Mouse (Mus musculus): ENCODE measurements around the gene Hist1h2bn. TPM values are rescaled to one million over a fixed set of nuclear protein-coding genes. Genes with fewer than 3 reads are reported as not detected.
"Not testable (repeated sequence)": the region's sequence is repeated elsewhere in the genome, so short reads cannot be mapped to it uniquely, and the experiment has no call there.

The Hist1h2bn gene
- total RNA-seq, 2 experiments from 2014 or later: 11.4 to 15.3 TPM

DNA sequence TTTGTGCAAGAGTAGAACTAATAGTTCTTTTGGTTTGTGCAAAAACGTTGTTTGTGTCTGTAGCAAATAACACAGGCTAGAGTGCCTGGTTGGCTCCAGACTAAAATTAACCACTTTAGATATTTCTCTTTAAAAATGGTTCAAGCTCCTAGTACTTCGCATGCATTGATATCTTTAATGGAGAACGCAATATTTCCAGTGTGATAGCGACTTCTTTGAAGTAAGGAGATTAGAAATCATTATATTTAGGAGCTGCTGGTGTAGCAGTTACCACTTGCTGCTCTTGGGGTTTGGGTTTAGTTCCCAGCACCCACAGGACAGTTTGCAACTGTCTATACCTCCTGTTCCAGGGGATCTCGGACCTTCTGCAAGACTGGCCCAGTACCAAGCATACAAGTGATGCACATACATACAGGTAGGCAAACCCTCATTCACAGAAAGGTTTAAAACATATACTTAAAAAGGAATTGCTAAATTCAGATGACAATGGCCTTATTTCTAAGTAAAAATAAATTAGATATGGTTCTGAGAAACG, 27.2 kb downstream of the Hist1h2bn start:
- no peak for DNase-seq (ENCODE audit: low spot score in 2 of 2)

- no peak for DNase-seq (ENCODE audit: low spot score in 2 of 2)
Measured at GRCm38 (mm10) chr13:21781639-21782038, 27.7 kb downstream of the Hist1h2bn start.

DNA sequence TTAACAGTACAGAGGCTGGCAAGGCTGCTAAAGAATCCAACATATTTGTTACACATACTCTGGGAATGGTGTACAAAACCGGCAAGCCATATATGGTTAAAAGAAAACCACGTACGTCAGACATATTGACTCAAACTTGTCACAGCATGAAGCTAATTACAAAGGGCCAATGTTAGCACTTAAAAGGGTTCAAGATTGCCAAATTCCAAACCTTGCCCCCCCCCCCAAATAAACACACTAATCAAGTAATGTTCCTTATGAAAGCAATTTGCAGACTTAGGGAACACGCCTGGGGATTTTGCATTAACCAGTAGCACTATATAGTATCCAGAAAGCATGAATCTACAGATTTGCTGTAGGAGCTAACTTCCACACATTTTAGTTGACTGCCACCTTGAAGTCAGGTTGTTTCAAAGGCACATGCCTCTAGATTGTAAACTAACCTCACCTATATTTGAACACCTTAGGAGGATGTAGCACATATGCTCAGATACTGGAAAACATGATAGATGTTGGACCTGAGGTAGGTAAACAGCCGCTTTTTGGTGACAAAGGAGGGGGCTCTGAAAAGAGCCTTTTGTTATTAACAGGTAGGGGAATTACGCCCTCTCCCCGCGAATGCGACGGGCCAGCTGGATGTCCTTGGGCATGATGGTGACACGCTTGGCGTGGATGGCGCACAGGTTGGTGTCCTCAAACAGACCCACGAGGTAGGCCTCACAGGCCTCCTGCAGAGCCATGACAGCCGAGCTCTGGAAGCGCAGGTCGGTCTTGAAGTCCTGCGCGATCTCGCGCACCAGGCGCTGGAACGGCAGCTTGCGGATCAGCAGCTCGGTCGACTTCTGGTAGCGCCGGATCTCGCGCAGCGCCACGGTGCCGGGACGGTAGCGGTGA, 28.7 kb downstream of the Hist1h2bn start:
- not testable (repeated sequence) for DNase-seq (ENCODE audit: low spot score in 2 of 2)

DNA sequence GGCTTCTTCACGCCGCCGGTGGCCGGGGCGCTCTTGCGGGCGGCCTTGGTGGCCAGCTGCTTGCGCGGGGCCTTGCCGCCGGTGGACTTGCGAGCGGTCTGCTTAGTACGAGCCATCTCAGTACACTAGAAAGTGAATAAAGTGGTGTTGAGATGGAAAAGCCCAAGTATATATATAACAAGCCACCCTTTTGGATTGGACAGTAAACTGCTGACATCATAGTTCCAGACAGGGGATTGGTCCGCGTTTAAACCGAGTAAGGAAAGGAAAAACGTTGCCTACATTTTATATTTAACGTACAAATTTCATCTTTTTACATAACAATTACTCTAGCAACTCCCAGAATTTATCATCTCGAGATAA, 29.3 kb downstream of the Hist1h2bn start, which contains the start of gene Hist1h3i:
TSS of gene Hist1h3i (minus strand) at position 116 of the 363 bp plus-strand sequence.
- peak in 1 of 2 experiments; percentile 45 for DNase-seq (ENCODE audit: low spot score in 2 of 2)

DNA sequence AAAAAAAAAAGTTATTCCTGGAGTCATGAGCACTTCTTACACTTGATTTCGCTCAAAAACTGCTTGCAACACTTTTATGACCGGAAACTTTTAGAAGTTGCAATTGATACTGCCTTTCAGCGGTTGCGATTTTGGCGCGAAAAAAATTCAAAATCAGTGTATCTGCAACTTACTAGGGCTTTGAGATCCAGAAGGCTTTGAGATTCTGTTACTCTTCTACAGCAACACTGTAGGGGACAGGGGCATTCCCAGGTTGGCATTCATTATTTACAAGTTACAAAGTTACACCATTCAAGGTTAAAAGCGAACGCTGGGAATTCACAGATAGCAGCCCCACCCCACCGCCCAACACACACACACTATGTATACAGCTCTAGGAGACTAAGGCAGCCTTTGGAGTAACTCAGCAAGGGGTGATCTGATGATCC, 29.8 kb downstream of the Hist1h2bn start:
- no peak for DNase-seq (ENCODE audit: low spot score in 2 of 2)

DNA sequence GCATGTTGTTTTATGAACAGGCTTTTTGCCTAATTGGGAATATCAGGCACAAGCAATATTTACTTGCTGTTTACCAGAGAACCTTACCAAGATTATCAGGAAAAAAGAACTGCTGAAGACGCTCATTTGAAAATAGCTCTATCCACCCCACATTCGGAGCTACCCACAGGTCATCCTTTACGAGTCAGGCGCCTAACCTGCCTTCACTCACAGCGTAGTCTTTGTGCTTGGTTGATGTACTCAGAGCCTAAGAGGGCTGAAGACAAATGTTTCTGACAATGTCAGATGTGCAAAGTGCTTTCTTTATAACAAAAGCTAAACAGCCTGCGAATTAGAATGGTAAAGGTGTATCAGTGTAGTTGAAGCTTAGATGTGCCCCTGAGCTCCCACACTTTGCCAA, 30.4 kb downstream of the Hist1h2bn start:
- DNase-seq (ENCODE audit: low spot score in 2 of 2): no peak

DNA sequence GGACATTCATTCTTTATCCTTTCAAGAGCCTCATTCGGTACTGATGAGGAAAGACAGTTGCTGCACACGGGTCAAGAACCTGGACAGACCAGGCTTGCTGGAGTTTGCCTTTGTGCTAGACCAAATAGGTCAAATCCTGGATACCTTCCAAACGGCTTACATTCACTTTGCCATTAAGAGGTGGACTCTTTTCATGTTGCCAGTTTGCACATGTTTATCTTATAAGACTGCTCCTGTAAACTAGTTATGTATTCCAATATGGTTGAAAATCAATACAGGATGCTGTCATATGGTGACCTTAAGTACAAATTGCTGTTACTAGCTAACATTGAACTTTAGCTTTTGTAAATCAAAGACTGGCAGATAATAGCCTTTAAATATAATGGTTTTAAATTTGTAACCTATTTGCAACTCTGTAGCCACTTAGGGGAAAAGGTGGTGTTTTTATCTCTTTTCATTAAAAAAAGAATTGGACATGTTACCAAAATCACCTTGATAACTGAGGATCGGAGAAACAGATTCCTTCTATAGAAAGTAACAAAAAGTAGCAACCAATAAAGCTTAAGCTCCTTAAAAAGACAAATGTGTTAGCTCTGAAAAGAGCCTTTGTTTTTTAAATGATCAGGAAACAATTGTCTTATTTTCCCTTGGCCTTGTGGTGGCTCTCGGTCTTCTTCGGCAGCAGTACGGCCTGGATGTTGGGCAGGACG, 32.4 kb downstream of the Hist1h2bn start:
- DNase-seq (ENCODE audit: low spot score in 2 of 2): no peak

DNA sequence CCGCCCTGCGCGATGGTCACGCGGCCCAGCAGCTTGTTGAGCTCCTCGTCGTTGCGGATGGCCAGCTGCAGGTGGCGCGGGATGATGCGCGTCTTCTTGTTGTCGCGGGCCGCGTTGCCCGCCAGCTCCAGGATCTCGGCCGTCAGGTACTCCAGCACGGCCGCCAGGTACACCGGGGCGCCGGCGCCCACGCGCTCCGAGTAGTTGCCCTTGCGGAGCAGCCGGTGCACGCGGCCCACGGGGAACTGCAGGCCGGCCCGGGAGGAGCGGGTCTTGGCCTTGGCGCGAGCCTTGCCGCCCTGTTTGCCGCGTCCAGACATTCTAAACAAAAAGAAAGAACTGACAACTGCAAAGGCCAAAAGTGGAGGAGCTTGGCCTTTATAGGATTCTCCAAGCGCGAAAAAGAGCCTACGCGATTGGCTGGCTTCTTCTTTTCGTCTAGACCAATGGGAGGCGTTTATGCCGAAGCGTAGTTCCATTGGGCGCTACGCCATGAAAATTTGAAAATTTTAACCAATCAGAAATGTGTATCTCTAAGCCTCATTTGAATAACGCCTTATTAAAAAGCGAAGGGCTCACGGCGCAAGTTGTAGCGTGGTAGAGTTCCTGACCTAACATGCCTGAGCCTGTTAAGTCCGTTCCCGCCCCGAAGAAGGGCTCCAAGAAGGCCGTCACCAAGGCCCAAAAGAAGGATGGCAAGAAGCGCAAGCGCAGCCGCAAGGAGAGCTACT, 33.1 kb downstream of the Hist1h2bn start, which contains the start of the genes Hist1h2an and Hist1h2bp:
TSS of gene Hist1h2an (minus strand) at position 320 of the 731 bp plus-strand sequence.
TSS of gene Hist1h2bp (plus strand) at position 563 of the 731 bp plus-strand sequence.
- DNase-seq (ENCODE audit: low spot score in 2 of 2): peak; percentile 59 to 72

GRCm38 (mm10) chr13:21787760-21788593, 34.1 kb downstream of the Hist1h2bn start:
- no peak for DNase-seq (ENCODE audit: low spot score in 2 of 2)

DNA sequence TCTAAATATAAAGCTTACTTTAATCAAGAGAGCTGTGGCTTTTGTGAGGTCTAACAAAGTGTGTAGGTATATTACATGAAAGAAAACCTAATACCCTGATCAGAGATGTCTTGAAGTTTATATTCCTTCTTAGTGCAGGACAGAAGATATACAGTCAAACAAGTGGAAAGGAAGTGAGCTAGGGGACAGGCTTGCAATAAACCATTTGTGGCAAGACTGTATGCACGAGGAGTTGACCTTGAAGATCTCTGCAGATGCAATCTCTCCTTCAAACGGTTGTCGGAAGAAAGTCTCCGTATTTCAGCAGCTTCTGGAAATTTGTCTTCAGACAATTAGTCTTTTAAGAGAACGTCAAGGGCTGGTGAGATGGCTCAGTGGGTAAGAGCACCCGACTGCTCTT, 36.0 kb downstream of the Hist1h2bn start:
- no peak for DNase-seq (ENCODE audit: low spot score in 2 of 2)

DNA sequence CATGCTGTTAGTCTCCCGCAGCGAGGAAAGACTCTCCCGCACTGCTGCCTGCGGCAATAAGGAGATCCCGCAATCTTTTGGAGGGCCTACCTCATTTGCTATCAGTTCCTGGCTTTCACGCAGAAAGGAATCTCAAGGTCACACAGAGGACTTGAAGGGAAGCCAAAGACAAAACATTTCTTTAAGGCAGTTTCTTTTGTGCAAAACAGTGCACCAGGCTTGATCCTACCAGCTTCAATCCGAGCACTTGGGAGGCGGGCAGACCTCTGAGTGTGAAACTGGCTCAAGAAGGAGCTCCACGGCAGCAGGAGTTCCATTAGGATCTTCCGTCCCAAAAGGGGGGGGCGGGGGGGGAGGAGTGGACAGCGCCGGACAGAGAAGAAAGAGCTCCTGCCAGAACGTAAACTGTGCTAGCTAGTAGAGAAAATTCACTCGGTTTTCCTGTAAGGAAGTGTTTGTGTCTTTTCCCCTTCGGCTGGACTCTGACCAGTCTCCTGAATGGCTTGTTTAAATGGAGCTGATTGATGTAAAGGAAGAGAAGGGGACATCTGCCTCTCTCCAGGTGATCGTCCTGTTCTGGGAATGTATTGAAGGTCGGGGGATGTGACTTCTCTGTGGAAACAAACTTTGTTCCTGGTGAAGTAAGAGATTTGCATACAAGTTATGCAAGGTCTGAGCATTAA, 36.8 kb downstream of the Hist1h2bn start:
- DNase-seq (ENCODE audit: low spot score in 2 of 2): no peak

DNA sequence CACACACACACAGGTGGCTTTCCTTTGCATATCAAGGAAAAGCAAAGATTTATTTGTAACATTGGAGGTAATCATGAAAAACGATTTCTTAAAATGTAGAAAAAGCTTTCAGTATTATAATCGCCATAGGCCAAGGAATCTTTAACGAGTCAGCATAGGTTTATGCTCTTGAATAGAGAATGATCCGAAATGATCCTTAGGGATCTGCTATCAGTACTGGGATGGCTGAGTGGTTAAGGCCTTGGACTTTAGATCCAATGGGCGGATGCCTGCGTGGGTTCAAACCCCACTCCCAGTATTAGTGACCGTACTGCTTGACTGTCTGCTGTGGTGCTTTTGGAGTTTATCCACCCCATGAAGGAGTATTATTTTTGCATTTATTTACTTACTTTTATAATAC, 41.7 kb downstream of the Hist1h2bn start:
- no peak for DNase-seq (ENCODE audit: low spot score in 2 of 2)

GRCm38 (mm10) chr13:21797163-21797562, 43.2 kb downstream of the Hist1h2bn start:
- DNase-seq (ENCODE audit: low spot score in 2 of 2): not testable (repeated sequence)

GRCm38 (mm10) chr13:21803058-21803457, 49.1 kb downstream of the Hist1h2bn start:
- DNase-seq (ENCODE audit: low spot score in 2 of 2): not testable (repeated sequence)

Small RNA genes within 50 kb of the gene (microRNA-seq; reads per million reads assigned to microRNA genes)
- 0 reads per million in 2 experiments for gene Gm44346 (ENCODE audit: borderline number of aligned reads in 2 of 2)
- gene Gm44357 (ENCODE audit: borderline number of aligned reads in 2 of 2): 0 reads per million in 2 experiments
- 0 reads per million in 2 experiments for gene Gm44367 (ENCODE audit: borderline number of aligned reads in 2 of 2)
- 0 reads per million in 2 experiments for gene Gm44454 (ENCODE audit: borderline number of aligned reads in 2 of 2)

Other genes with a start within 250 kb of the Hist1h2bn start
- gene Zkscan8, start 223.0 kb upstream of the Hist1h2bn start, total RNA-seq (2021): 10 to 100 TPM; 13.5 to 15.6 TPM
- not detected for gene Olfr1366, start 211.3 kb upstream of the Hist1h2bn start, total RNA-seq (2021)
- not detected for gene Olfr1535, start 194.2 kb upstream of the Hist1h2bn start, total RNA-seq (2021)
- not detected for gene Olfr1364, start 172.4 kb upstream of the Hist1h2bn start, total RNA-seq (2021)
- gene Olfr1362, start 140.1 kb upstream of the Hist1h2bn start, total RNA-seq (2021): not detected
- gene Olfr11, start 111.6 kb upstream of the Hist1h2bn start, total RNA-seq (2021): not detected
- gene Olfr1361, start 90.7 kb upstream of the Hist1h2bn start, total RNA-seq (2021): not detected
- gene Olfr1360, start 76.7 kb upstream of the Hist1h2bn start, total RNA-seq (2021): not detected
- not detected for gene Olfr1359, start 56.0 kb upstream of the Hist1h2bn start, total RNA-seq (2021)
- 10 to 100 TPM; 21.3 to 23.3 TPM for gene Hist1h2bl, start 38.0 kb upstream of the Hist1h2bn start, total RNA-seq (2021)
- gene Hist1h2ai, start 37.7 kb upstream of the Hist1h2bn start, total RNA-seq (2021): 10 to 100 TPM; 21.4 to 30.6 TPM
- gene Hist1h3h, start 36.5 kb upstream of the Hist1h2bn start, total RNA-seq (2021): 10 to 100 TPM; 25.1 to 28.5 TPM
- gene Hist1h2bm, start 32.1 kb upstream of the Hist1h2bn start, total RNA-seq (2021): 1 to 10 TPM; 5.2 to 5.8 TPM
- 1 to 10 TPM; 5.4 TPM for gene Hist1h4j, start 19.1 kb upstream of the Hist1h2bn start, total RNA-seq (2021)
- 10 to 100 TPM; 76.7 to 88.9 TPM for gene Hist1h4k, start 3.6 kb upstream of the Hist1h2bn start, total RNA-seq (2021)
- 1 to 10 TPM; 7.9 to 8.1 TPM for gene Hist1h2ak, start 296 bp upstream of the Hist1h2bn start, total RNA-seq (2021)
- gene Hist1h1b, start 26.5 kb downstream of the Hist1h2bn start, total RNA-seq (2021): 10 to 100 TPM in 1 of 2 experiments, 1 to 10 TPM in 1; 8.8 to 12.2 TPM
- 10 to 100 TPM; 21.8 to 29.9 TPM for gene Hist1h3i, start 29.2 kb downstream of the Hist1h2bn start, total RNA-seq (2021)
- gene Hist1h2an, start 33.1 kb downstream of the Hist1h2bn start, total RNA-seq (2021): 1 to 10 TPM; 2.5 to 4.4 TPM
- 1 to 10 TPM; 5.8 to 8.9 TPM for gene Hist1h2bp, start 33.3 kb downstream of the Hist1h2bn start, total RNA-seq (2021)
- gene Hist1h2bq, start 56.1 kb downstream of the Hist1h2bn start, total RNA-seq (2021): 10 to 100 TPM; 45.1 to 68.5 TPM
- 10 to 100 TPM in 1 of 2 experiments, 1 to 10 TPM in 1; 3.6 to 44.2 TPM for gene Hist1h2ao, start 56.3 kb downstream of the Hist1h2bn start, total RNA-seq (2021)
- 100 to 1,000 TPM; 185 to 195 TPM for gene Hist1h4m, start 57.6 kb downstream of the Hist1h2bn start, total RNA-seq (2021)
- gene Hist1h4n, start 78.1 kb downstream of the Hist1h2bn start, total RNA-seq (2021): 10 to 100 TPM; 33.0 to 84.6 TPM
- 10 to 100 TPM in 1 of 2 experiments, 1 to 10 TPM in 1; 8.6 to 29.1 TPM for gene Hist1h2ap, start 79.4 kb downstream of the Hist1h2bn start, total RNA-seq (2021)
- gene Hist1h2br, start 79.6 kb downstream of the Hist1h2bn start, total RNA-seq (2021): 10 to 100 TPM; 43.9 to 68.8 TPM
- gene Zfp184, start 191.0 kb downstream of the Hist1h2bn start, total RNA-seq (2021): 1 to 10 TPM in 1 of 2 experiments, under 1 TPM in 1; 0.80 to 1.5 TPM
- gene Pom121l2, start 227.1 kb downstream of the Hist1h2bn start, total RNA-seq (2021): not detected

All from adrenal gland, adult 18-20 months (tissue).